Mouse (Mus musculus): ENCODE results near the gene Klhdc7b.
"Not testable (repeated sequence)": the region's sequence is repeated elsewhere in the genome, so short reads cannot be mapped to it uniquely, and the experiment has no call there.

DNA sequence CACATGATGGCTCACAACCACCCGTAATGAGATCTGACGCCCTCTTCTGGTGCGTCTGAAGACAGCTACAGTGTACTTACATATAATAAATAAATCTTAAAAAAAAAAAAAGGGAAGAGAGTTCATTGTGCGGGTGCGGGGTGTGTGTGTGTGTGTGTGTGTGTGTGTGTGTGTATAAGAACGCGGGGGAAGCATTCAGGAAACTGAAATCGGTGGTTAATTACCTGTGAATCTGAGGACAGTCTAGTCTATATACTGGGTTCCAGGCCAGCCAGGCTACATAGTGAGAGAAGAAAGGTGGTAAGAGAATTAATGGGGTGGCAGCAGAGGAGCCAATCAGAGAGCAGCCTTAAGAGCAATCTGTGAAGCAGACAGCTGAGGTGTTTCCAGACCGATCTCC is 46.1 kb downstream of the Klhdc7b start:
- TF ChIP-seq POLR2AphosphoS2 (IDR thresholded peaks at IDR 0.05; ENCODE audit: insufficient read length, low read depth); POLR2A (IDR thresholded peaks at IDR 0.05; ENCODE audit: insufficient read length, low read depth); MYOG (IDR thresholded peaks at IDR 0.05; ENCODE audit: control insufficient read depth in 1 of 3, insufficient read depth in 1 of 3, insufficient read length in 2 of 3, low read depth in 2 of 3); USF1 (IDR thresholded peaks at IDR 0.05; ENCODE audit: low read depth); CEBPB (IDR thresholded peaks at IDR 0.05; ENCODE audit: insufficient read depth, poor library complexity, severe bottlenecking); REST (IDR thresholded peaks at IDR 0.05; ENCODE audit: insufficient read depth, insufficient read length); MAX (IDR thresholded peaks at IDR 0.05; ENCODE audit: low read depth): not testable (repeated sequence)

Data from myocyte (in vitro differentiated cells).